ENCODE assay signal across 8 mouse cellular contexts in the genomic region with DNA sequence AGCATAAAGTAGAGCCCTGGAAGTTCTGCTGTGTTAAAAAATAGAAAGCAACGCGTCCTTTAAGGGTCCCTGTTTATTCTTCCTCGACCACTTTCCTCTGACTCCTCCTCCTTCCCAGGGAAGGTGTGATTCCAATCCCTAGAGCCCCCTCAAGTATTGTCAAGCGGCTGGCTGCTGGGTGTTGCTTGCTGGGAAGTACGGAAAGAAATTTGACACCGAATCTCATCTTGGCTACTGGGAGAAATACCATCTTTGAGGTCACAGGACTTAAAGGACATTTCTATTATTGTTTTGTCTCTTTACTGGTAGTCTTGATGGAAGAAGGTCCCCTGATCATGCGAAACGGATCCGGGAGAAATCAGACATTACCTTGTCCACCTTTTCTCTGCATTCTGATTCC. TPM values are rescaled to one million over a fixed set of nuclear protein-coding genes. Genes with fewer than 3 reads are reported as not detected.
DNase-seq lines count a peak whose midpoint lies in the region; ATAC-seq and TF ChIP-seq lines count a peak whose summit lies in the region.

Gene Prlr (plus strand): TSS at position 156 of the 400 bp plus-strand sequence.

- no peak for TF ChIP-seq CTCF in lung, adult 2 months (IDR thresholded peaks at IDR 0.05; ENCODE audit: insufficient read depth, low read length)

- 11% methylated on average over 9 of the region's 9 CpGs for WGBS in lung, adult 2 months
- whole genome bisulfite sequencing in intestine, embryonic 16.5 days, result 7% methylated on average over 9 of the region's 9 CpGs

- peak within 1 kb of the TSS; percentile 66 for H3K9ac ChIP-seq in intestine, embryonic 16.5 days (ENCODE audit: low read depth, low read length)

- no peaks in the 10 kb centered on the region for H3K27me3 ChIP-seq in intestine, embryonic 16.5 days (replicated peaks; ENCODE audit: control insufficient read depth, insufficient read depth, low read length)

- ATAC-seq in intestine, embryonic 16.5 days, result no peak

- no peaks in the 10 kb centered on the region for H3K36me3 ChIP-seq in intestine, embryonic 16.5 days (ENCODE audit: control insufficient read depth, insufficient read depth, low read length)

- intact Hi-C loops in left cerebral cortex, postnatal 4 days (cut with DNase I), result no loop called here

- peak within 1 kb of the TSS; percentile 85 for H3K4me2 ChIP-seq in intestine, embryonic 16.5 days (ENCODE audit: low read depth, low read length)

- no peak within 1 kb of the TSS for H3K27ac ChIP-seq in intestine, embryonic 16.5 days (ENCODE audit: low read length)

- no peaks in the 10 kb centered on the region for H3K4me1 ChIP-seq in lung, adult 2 months (ENCODE audit: control insufficient read depth, insufficient read depth, low read length)
- H3K4me1 ChIP-seq in intestine, embryonic 16.5 days (ENCODE audit: control insufficient read depth, insufficient read depth, low read length), result peaks cover 6% of the 10 kb centered on the region; the same call in 1 of the 2 replicates

- DNase-seq in lung, adult 2 months, result no peak
- no peak for DNase-seq in lung, postnatal 14 days
- peak; percentile 4 for DNase-seq in embryo, embryonic 9.5 days (ENCODE audit: extremely low spot score)
- peak; percentile 22 for DNase-seq in retina, embryonic 14.5 days (ENCODE audit: low spot score)
- no peak for DNase-seq in left cerebral cortex, postnatal 4 days
- DNase-seq in gastrocnemius, adult 8-10 months (ENCODE audit: low spot score in 2 of 2), result no peak
- DNase-seq in kidney, postnatal 36 days, result no peak

- no peaks in the 10 kb centered on the region for H3K9me3 ChIP-seq in intestine, embryonic 16.5 days (ENCODE audit: control insufficient read depth, low read length)

- no peak for TF ChIP-seq POLR2A in lung, adult 2 months (IDR thresholded peaks at IDR 0.05; ENCODE audit: borderline replicate concordance, extremely low read depth, low read depth, low read length)

- peak within 1 kb of the TSS; percentile 15 for H3K4me3 ChIP-seq in lung, adult 2 months (replicated peaks; ENCODE audit: extremely low read depth, low read depth, low read length)
- peak within 1 kb of the TSS; percentile 47 for H3K4me3 ChIP-seq in intestine, embryonic 16.5 days (ENCODE audit: low read length)

RNA-seq across cellular contexts. Expression of gene Prlr, which starts in this region (rescaled TPM):
- 0.13 and 0.18 TPM in 2 replicates for polyA plus RNA-seq in lung, adult 2 months (2012; rRNA removed)
- polyA plus RNA-seq in intestine, embryonic 16.5 days (2015; fragmentation: Nextera tagmentation; extraction: Ambion mirVana), result 45.7 and 55.2 TPM in 2 replicates
- total RNA-seq in left cerebral cortex, postnatal 4 days (2021), result 1 to 10 TPM in 1 of 2 experiments, under 1 TPM in 1; 0.94 to 1.9 TPM
- total RNA-seq in gastrocnemius, adult 8-10 months (2022), result under 1 TPM; 0.04 to 0.32 (median 0.16) TPM

Comparison
In these comparisons a context has a peak if more than half of its experiments do, and no peak if none do; other contexts are left out.
1. RNA of gene Prlr (polyA plus RNA-seq): 45.7 to 55.2 TPM in intestine, embryonic 16.5 days; 0.13 to 0.18 TPM in lung, adult 2 months; every median in the first group is over 10 times any median in the second.
2. DNase-seq: peak in embryo, embryonic 9.5 days (single experiment) and retina, embryonic 14.5 days (single experiment); none in lung, adult 2 months (single experiment), lung, postnatal 14 days (single experiment), left cerebral cortex, postnatal 4 days (single experiment), gastrocnemius, adult 8-10 months (0 of 2) and kidney, postnatal 36 days (0 of 2).